Mouse (Mus musculus) G1E (cell line): Measurements from ENCODE around the gene Ttll8. TPM values are rescaled to one million over a fixed set of nuclear protein-coding genes. Genes with fewer than 3 reads are reported as not detected.

Experiments
- ATAC-seq: 2 replicates; pipeline ENCODE4 v1.8.0; 2016; ENCODE audit warnings: mild to moderate bottlenecking; ENCODE audit not compliant: insufficient number of reproducible peaks, poor library complexity, low FRiP score, severe bottlenecking; ENCODE audit errors: extremely low read depth
- DNase-seq: peaks from one replicate; pipeline ENCODE4 v3.0.0; 2012; ENCODE audit warnings: low spot score
- H3K27me3 ChIP-seq: 2 replicates; pipeline ENCODE4 v1.6.1; 2012; ENCODE audit warnings: mild to moderate bottlenecking, low read length, inconsistent platforms; ENCODE audit not compliant: insufficient read depth
- H3K36me3 ChIP-seq: replicated peaks from 2 replicates; pipeline ENCODE3; 2012; ENCODE audit warnings: mild to moderate bottlenecking, inconsistent platforms
- H3K4me1 ChIP-seq: 2 replicates; pipeline ENCODE4 v1.6.1; 2012; ENCODE audit warnings: low read depth, low read length, inconsistent platforms, mixed read lengths; ENCODE audit not compliant: insufficient read depth
- H3K4me3 ChIP-seq: 2 replicates; pipeline ENCODE4 v1.5.1; 2012; ENCODE audit warnings: low read depth, mild to moderate bottlenecking, inconsistent platforms, low read length, moderate library complexity, mixed read lengths
- H3K9me3 ChIP-seq: replicated peaks from 2 replicates; pipeline ENCODE4 v1.6.1; 2012; ENCODE audit warnings: inconsistent platforms
- CTCF ChIP-seq: IDR thresholded peaks from 2 replicates; pipeline ENCODE4 v1.5.1; 2012; ENCODE audit warnings: low read depth, low read length, inconsistent platforms, mixed read lengths
- GATA1 ChIP-seq: IDR thresholded peaks from 2 replicates; pipeline ENCODE4 v1.6.1; 2012; ENCODE audit warnings: borderline replicate concordance, low read length, inconsistent platforms, mixed read lengths
- GATA2 ChIP-seq: IDR thresholded peaks from 2 replicates; pipeline ENCODE4 v1.6.1; 2012; ENCODE audit warnings: low read depth, low read length, inconsistent platforms, borderline replicate concordance
- POLR2AphosphoS5 ChIP-seq: IDR thresholded peaks from 2 replicates; pipeline ENCODE4 v1.6.1; 2012; ENCODE audit warnings: low read depth, low read length, inconsistent platforms; ENCODE audit not compliant: insufficient replicate concordance
- TAL1 ChIP-seq: conservative IDR thresholded peaks from 2 replicates; pipeline ENCODE4 v1.6.1; 2012; ENCODE audit warnings: low read depth, low read length, inconsistent platforms, mixed read lengths
- polyA plus RNA-seq: library from polyadenylated mRNA; stranded (reverse); fragments of >175 nt; gene quantifications from 2 replicates; pipeline ENCODE4 v1.2.3, GENCODE M21; 2012
- total RNA-seq, 2 experiments: library from RNA; stranded (forward) in 1 of 2; stranded (reverse) in 1 of 2; fragments of 200-1000 nt in 1 of 2; fragments of >200 nt in 1 of 2; fragmentation: Nextera tagmentation in 1 of 2; gene quantifications; 2 replicates each; pipeline ENCODE4 v1.2.3; 2014 to 2017

Gene Ttll8
- total and polyA plus RNA-seq, 3 experiments: 0.49 TPM; not detected in 2

GRCm38 (mm10) chr15:88874061-88874460 lies 80.2 kb downstream of the Ttll8 start:
- Histone ChIP-seq H3K4me1 (peaks cover 4% of the 10 kb centered on the region; the same call in 1 of the 2 replicates), H3K9me3 (no peaks in the 10 kb centered on the region), H3K4me3 (no peak overlapping the region), H3K27me3 (peaks cover 25% of the 10 kb centered on the region), H3K36me3 (no peaks in the 10 kb centered on the region)
- TF ChIP-seq TAL1: no peak
- TF ChIP-seq GATA2: no peak
- no peak for TF ChIP-seq GATA1
- TF ChIP-seq POLR2AphosphoS5: no peak
- TF ChIP-seq CTCF: no peak
- DNase-seq (no peak), ATAC-seq (no peak)

GRCm38 (mm10) chr15:88870418-88871185 lies 83.6 kb downstream of the Ttll8 start:
- H3K27me3 ChIP-seq: peaks cover 19% of the 10 kb centered on the region
- ATAC-seq (no peak), DNase-seq (no peak)
- no peaks in the 10 kb centered on the region for H3K9me3 ChIP-seq
- no peaks in the 10 kb centered on the region for H3K4me1 ChIP-seq
- peaks cover 9% of the 10 kb centered on the region for H3K36me3 ChIP-seq
- TF ChIP-seq CTCF: no peak
- no peak for TF ChIP-seq TAL1
- no peak for TF ChIP-seq GATA2
- TF ChIP-seq GATA1: no peak
- TF ChIP-seq POLR2AphosphoS5: no peak
- H3K4me3 ChIP-seq: no peak overlapping the region

DNA sequence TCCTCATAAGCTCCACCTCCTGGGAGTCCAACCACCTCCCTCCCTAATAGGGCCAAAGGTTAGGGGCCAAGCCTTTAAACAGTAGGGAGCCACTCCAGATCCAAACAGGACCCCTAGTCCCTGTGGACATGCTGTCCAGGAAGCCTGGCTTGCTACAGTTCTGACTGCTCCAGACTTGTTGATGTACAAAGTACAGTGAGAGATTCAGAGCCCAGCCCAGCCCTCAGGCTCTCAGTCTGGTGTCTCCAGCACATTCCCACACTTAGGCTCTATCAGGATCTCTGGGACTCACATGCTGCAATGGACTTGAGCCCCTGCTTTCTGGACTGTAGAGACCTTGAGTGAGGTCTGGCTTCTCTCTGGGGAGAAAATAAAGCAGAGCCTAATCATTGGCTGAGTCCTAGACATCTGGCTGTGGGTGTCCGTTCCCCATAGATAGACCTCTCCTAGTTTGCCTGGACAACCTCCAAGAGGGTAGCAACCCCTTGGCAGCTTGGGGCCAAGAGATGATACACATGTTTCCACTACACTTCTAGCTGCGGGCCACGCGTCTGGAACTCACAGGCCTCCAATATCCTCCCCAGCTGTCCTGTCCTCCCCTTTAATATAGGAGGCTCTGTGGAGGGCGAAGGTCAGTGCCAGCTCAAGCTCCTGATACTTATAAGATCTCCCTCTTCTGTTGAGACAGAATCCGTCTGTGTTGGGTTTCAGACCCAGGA lies 86.0 kb downstream of the Ttll8 start:
- peaks cover 15% of the 10 kb centered on the region for H3K4me1 ChIP-seq
- peaks cover 25% of the 10 kb centered on the region for H3K36me3 ChIP-seq
- H3K27me3 ChIP-seq: peaks cover 7% of the 10 kb centered on the region; the same call in 1 of the 2 replicates
- peaks cover 12% of the 10 kb centered on the region for H3K9me3 ChIP-seq
- TF ChIP-seq GATA2 (no peak), POLR2AphosphoS5 (no peak), CTCF (no peak), GATA1 (no peak), TAL1 (no peak)
- DNase-seq (no peak), ATAC-seq (no peak)
- no peak overlapping the region for H3K4me3 ChIP-seq

DNA sequence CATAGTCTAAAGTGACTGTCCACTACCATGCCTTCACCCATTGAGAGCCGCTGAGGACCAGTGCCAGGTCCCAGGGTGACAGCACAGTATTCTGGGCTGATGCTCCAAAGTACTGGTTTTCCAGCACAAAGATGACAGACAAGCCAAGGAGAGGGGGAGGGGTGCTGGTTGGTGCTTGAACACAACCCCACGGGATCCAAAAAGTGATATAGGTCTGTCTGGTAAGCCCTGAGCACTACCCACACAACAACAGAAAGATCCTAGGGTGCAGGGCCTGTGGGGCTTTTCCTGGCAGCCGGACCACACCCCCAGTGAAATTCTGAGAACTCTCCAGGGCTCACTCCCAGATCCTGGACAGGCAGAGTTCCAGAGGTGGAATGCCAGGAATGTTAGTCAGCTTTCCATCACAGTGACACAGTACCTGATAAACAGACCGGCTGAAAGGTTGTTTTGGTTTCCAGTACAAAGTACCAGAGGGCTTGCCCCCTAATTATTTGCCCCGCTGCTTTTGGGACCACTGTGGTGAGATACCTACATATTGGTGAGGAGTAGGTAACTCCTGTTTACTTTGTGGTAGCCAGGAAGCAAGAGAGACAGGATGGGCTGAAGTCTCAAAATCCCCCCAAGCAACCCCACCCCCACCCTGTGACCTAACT lies 86.7 kb downstream of the Ttll8 start:
- DNase-seq: no peak
- H3K4me1 ChIP-seq: peaks cover 20% of the 10 kb centered on the region
- no peak for TF ChIP-seq GATA2
- no peak for TF ChIP-seq POLR2AphosphoS5
- no peak for TF ChIP-seq CTCF
- TF ChIP-seq GATA1: no peak
- TF ChIP-seq TAL1: no peak
- H3K27me3 ChIP-seq: peaks cover 7% of the 10 kb centered on the region; the same call in 1 of the 2 replicates
- no peak overlapping the region for H3K4me3 ChIP-seq
- no peak for ATAC-seq
- H3K9me3 ChIP-seq: peaks cover 18% of the 10 kb centered on the region
- H3K36me3 ChIP-seq: peaks cover 25% of the 10 kb centered on the region

- ATAC-seq (no peak), DNase-seq (no peak)
- H3K4me3 ChIP-seq: no peak overlapping the region
- H3K4me1 ChIP-seq: peaks cover 24% of the 10 kb centered on the region
- peaks cover 24% of the 10 kb centered on the region for H3K9me3 ChIP-seq
- peaks cover 7% of the 10 kb centered on the region; the same call in 1 of the 2 replicates for H3K27me3 ChIP-seq
- TF ChIP-seq TAL1 (no peak), POLR2AphosphoS5 (no peak), CTCF (no peak), GATA2 (no peak)
- peaks cover 25% of the 10 kb centered on the region for H3K36me3 ChIP-seq
Observed at GRCm38 (mm10) chr15:88866934-88867356, 87.3 kb downstream of the Ttll8 start.

- H3K4me1 ChIP-seq: peaks cover 29% of the 10 kb centered on the region
- no peak overlapping the region for H3K4me3 ChIP-seq
- H3K36me3 ChIP-seq: peaks cover 25% of the 10 kb centered on the region
- no peak for DNase-seq
- H3K9me3 ChIP-seq: peaks cover 30% of the 10 kb centered on the region
- peaks cover 7% of the 10 kb centered on the region; the same call in 1 of the 2 replicates for H3K27me3 ChIP-seq
- no peak for ATAC-seq
- TF ChIP-seq TAL1 (no peak), GATA1 (no peak), CTCF (no peak), POLR2AphosphoS5 (no peak), GATA2 (no peak)
Observed at GRCm38 (mm10) chr15:88865888-88866695, 88.1 kb downstream of the Ttll8 start.
